Mouse (Mus musculus) urinary bladder, postnatal 0 days (tissue): Measurements from ENCODE around the gene Samd5. TPM values are rescaled to one million over a fixed set of nuclear protein-coding genes. Genes with fewer than 3 reads are reported as not detected.

Source experiments
- polyA plus RNA-seq: library from polyadenylated mRNA; unstranded; fragments of >200 nt; fragmentation: Nextera tagmentation; extraction: Ambion mirVana; gene quantifications from 2 replicates; pipeline ENCODE4 v1.2.1, GENCODE M21; 2015

The Samd5 gene
- polyA plus RNA-seq, result 4.5 and 5.4 TPM in 2 replicates

GRCm38 (mm10) chr10:9674561-9675521, at the start of gene Samd5:
Samd5 (minus strand) TSS chr10:9675208.

Other genes starting within 250 kb of the Samd5 start
- gene Stxbp5, start 225.9 kb upstream of the Samd5 start, polyA plus RNA-seq, result 2.8 and 2.9 TPM in 2 replicates